Mouse (Mus musculus) spleen, adult 18-20 months (tissue): Measurements from ENCODE around the gene Scaf1.
A peak's percentile ranks its signal among the peaks of the same experiment; 100 is the strongest.
"Not testable (repeated sequence)": the region's sequence is repeated elsewhere in the genome, so short reads cannot be mapped to it uniquely, and the experiment has no call there.

Source experiments
- DNase-seq, 2 experiments: peaks; one replicate each; pipeline ENCODE4 v3.0.0; 2022; ENCODE audit warnings: mixed read lengths in 2 of 2

Gene Scaf1

GRCm38 (mm10) chr7:45043307-45043706 is 27.1 kb upstream of the Scaf1 start:
- DNase-seq = no peak

- DNase-seq = no peak
Observed at GRCm38 (mm10) chr7:45040851-45041250, 24.7 kb upstream of the Scaf1 start.

GRCm38 (mm10) chr7:45038411-45038810 is 22.2 kb upstream of the Scaf1 start:
- DNase-seq = no peak

- peak; percentile 41 to 66 for DNase-seq
Observed at GRCm38 (mm10) chr7:45037720-45038361, 21.7 kb upstream of the Scaf1 start.

- DNase-seq = no peak
Observed at GRCm38 (mm10) chr7:45036702-45037101, 20.5 kb upstream of the Scaf1 start.

GRCm38 (mm10) chr7:45035631-45036030 is 19.5 kb upstream of the Scaf1 start:
- no peak for DNase-seq

GRCm38 (mm10) chr7:45033722-45034359 is 17.7 kb upstream of the Scaf1 start:
- no peak for DNase-seq

- no peak for DNase-seq
Observed at GRCm38 (mm10) chr7:45030857-45031256, 14.7 kb upstream of the Scaf1 start.

GRCm38 (mm10) chr7:45029995-45030394 is 13.8 kb upstream of the Scaf1 start:
- DNase-seq = no peak

GRCm38 (mm10) chr7:45028351-45028750 is 12.2 kb upstream of the Scaf1 start:
- DNase-seq = no peak

GRCm38 (mm10) chr7:45027761-45028160 is 11.6 kb upstream of the Scaf1 start:
- no peak for DNase-seq

- no peak for DNase-seq
Observed at GRCm38 (mm10) chr7:45026256-45026655, 10.1 kb upstream of the Scaf1 start.

GRCm38 (mm10) chr7:45025601-45026220 is 9.5 kb upstream of the Scaf1 start:
- no peak for DNase-seq

GRCm38 (mm10) chr7:45024281-45025248 is 8.4 kb upstream of the Scaf1 start:
- DNase-seq = no peak

- not testable (repeated sequence) for DNase-seq
Observed at GRCm38 (mm10) chr7:45023711-45024110, 7.5 kb upstream of the Scaf1 start.

GRCm38 (mm10) chr7:45020225-45020624 is 4.1 kb upstream of the Scaf1 start:
- no peak for DNase-seq

GRCm38 (mm10) chr7:45019031-45019571 is 2.9 kb upstream of the Scaf1 start:
- DNase-seq = no peak

GRCm38 (mm10) chr7:45017242-45018061 is 1.3 kb upstream of the Scaf1 start, which contains the start of gene Rras:
Gene Rras (plus strand): TSS chr7:45017961.
- peak; percentile 77 to 83 for DNase-seq

GRCm38 (mm10) chr7:45016761-45017160 is 598 bp upstream of the Scaf1 start:
- DNase-seq = no peak

GRCm38 (mm10) chr7:45015344-45015956 is 713 bp downstream of the Scaf1 start:
- no peak for DNase-seq

GRCm38 (mm10) chr7:45014096-45014451 is 2.1 kb downstream of the Scaf1 start:
- DNase-seq = no peak
